Mouse (Mus musculus): ENCODE data around the gene Alox5. TPM values are rescaled to one million over a fixed set of nuclear protein-coding genes. Genes with fewer than 3 reads are reported as not detected.

Gene Alox5
- polyA plus RNA-seq, 1 experiment from 2014 or later: 0.41 TPM

- Histone ChIP-seq H3K36me3 (ENCODE audit: control insufficient read depth, insufficient read depth, low read length) (no peaks in the 10 kb centered on the region), H3K9ac (ENCODE audit: low read depth, low read length) (no peak overlapping the region), H3K9me3 (ENCODE audit: control insufficient read depth, low read length) (no peaks in the 10 kb centered on the region), H3K4me2 (replicated peaks; ENCODE audit: low read depth, low read length) (no peak overlapping the region), H3K4me3 (ENCODE audit: low read length) (no peak overlapping the region), H3K4me1 (ENCODE audit: control insufficient read depth, insufficient read depth, low read length) (no peaks in the 10 kb centered on the region), H3K27me3 (ENCODE audit: control insufficient read depth, insufficient read depth, low read length) (no peaks in the 10 kb centered on the region), H3K27ac (ENCODE audit: low read depth, low read length) (no peak overlapping the region)
- no peak for ATAC-seq (ENCODE audit: low FRiP score, low TSS enrichment)
- 89% methylated on average over 7 of the region's 7 CpGs for WGBS
Observed at GRCm38 (mm10) chr6:116422991-116423390, 38.0 kb downstream of the Alox5 start.

- Histone ChIP-seq H3K4me1 (ENCODE audit: control insufficient read depth, insufficient read depth, low read length) (no peaks in the 10 kb centered on the region), H3K9ac (ENCODE audit: low read depth, low read length) (no peak overlapping the region), H3K27ac (ENCODE audit: low read depth, low read length) (no peak overlapping the region), H3K27me3 (ENCODE audit: control insufficient read depth, insufficient read depth, low read length) (no peaks in the 10 kb centered on the region), H3K9me3 (ENCODE audit: control insufficient read depth, low read length) (no peaks in the 10 kb centered on the region), H3K4me2 (replicated peaks; ENCODE audit: low read depth, low read length) (no peak overlapping the region), H3K36me3 (ENCODE audit: control insufficient read depth, insufficient read depth, low read length) (no peaks in the 10 kb centered on the region), H3K4me3 (ENCODE audit: low read length) (no peak overlapping the region)
- 88% methylated on average over 10 of the region's 10 CpGs for WGBS
- no peak for ATAC-seq (ENCODE audit: low FRiP score, low TSS enrichment)
Observed at GRCm38 (mm10) chr6:116420271-116420670, 40.7 kb downstream of the Alox5 start.

GRCm38 (mm10) chr6:116419699-116420098 is 41.3 kb downstream of the Alox5 start:
- 62% methylated on average over 6 of the region's 6 CpGs for WGBS
- ATAC-seq (ENCODE audit: low FRiP score, low TSS enrichment): no peak
- Histone ChIP-seq H3K4me3 (ENCODE audit: low read length) (no peak overlapping the region), H3K27me3 (ENCODE audit: control insufficient read depth, insufficient read depth, low read length) (no peaks in the 10 kb centered on the region), H3K9ac (ENCODE audit: low read depth, low read length) (no peak overlapping the region), H3K36me3 (ENCODE audit: control insufficient read depth, insufficient read depth, low read length) (no peaks in the 10 kb centered on the region), H3K9me3 (ENCODE audit: control insufficient read depth, low read length) (no peaks in the 10 kb centered on the region), H3K4me1 (ENCODE audit: control insufficient read depth, insufficient read depth, low read length) (no peaks in the 10 kb centered on the region), H3K4me2 (replicated peaks; ENCODE audit: low read depth, low read length) (no peak overlapping the region), H3K27ac (ENCODE audit: low read depth, low read length) (no peak overlapping the region)

- 95% methylated on average over 1 of the region's 1 CpGs for WGBS
- Histone ChIP-seq H3K4me1 (ENCODE audit: control insufficient read depth, insufficient read depth, low read length) (no peaks in the 10 kb centered on the region), H3K9me3 (ENCODE audit: control insufficient read depth, low read length) (no peaks in the 10 kb centered on the region), H3K36me3 (ENCODE audit: control insufficient read depth, insufficient read depth, low read length) (no peaks in the 10 kb centered on the region), H3K27me3 (ENCODE audit: control insufficient read depth, insufficient read depth, low read length) (no peaks in the 10 kb centered on the region), H3K9ac (ENCODE audit: low read depth, low read length) (no peak overlapping the region), H3K4me2 (replicated peaks; ENCODE audit: low read depth, low read length) (no peak overlapping the region), H3K4me3 (ENCODE audit: low read length) (no peak overlapping the region), H3K27ac (ENCODE audit: low read depth, low read length) (no peak overlapping the region)
- no peak for ATAC-seq (ENCODE audit: low FRiP score, low TSS enrichment)
Observed at GRCm38 (mm10) chr6:116418487-116418886, 42.5 kb downstream of the Alox5 start.

- H3K27ac ChIP-seq (ENCODE audit: low read depth, low read length): no peak overlapping the region
- no peaks in the 10 kb centered on the region for H3K36me3 ChIP-seq (ENCODE audit: control insufficient read depth, insufficient read depth, low read length)
- no peak for ATAC-seq (ENCODE audit: low FRiP score, low TSS enrichment)
- H3K9me3 ChIP-seq (ENCODE audit: control insufficient read depth, low read length): no peaks in the 10 kb centered on the region
- no peaks in the 10 kb centered on the region for H3K27me3 ChIP-seq (ENCODE audit: control insufficient read depth, insufficient read depth, low read length)
- WGBS: 68% methylated on average over 6 of the region's 6 CpGs
- H3K4me2 ChIP-seq (replicated peaks; ENCODE audit: low read depth, low read length): no peak overlapping the region
- H3K9ac ChIP-seq (ENCODE audit: low read depth, low read length): no peak overlapping the region
- no peaks in the 10 kb centered on the region for H3K4me1 ChIP-seq (ENCODE audit: control insufficient read depth, insufficient read depth, low read length)
- H3K4me3 ChIP-seq (ENCODE audit: low read length): no peak overlapping the region
Observed at GRCm38 (mm10) chr6:116417518-116418315, 43.3 kb downstream of the Alox5 start.

GRCm38 (mm10) chr6:116416000-116416552 is 44.9 kb downstream of the Alox5 start:
- 93% methylated on average over 6 of the region's 6 CpGs for WGBS
- Histone ChIP-seq H3K4me3 (ENCODE audit: low read length) (no peak overlapping the region), H3K27me3 (ENCODE audit: control insufficient read depth, insufficient read depth, low read length) (no peaks in the 10 kb centered on the region), H3K27ac (ENCODE audit: low read depth, low read length) (no peak overlapping the region), H3K36me3 (ENCODE audit: control insufficient read depth, insufficient read depth, low read length) (no peaks in the 10 kb centered on the region; the same call in 1 of the 2 replicates), H3K4me2 (replicated peaks; ENCODE audit: low read depth, low read length) (no peak overlapping the region), H3K4me1 (ENCODE audit: control insufficient read depth, insufficient read depth, low read length) (no peaks in the 10 kb centered on the region), H3K9me3 (ENCODE audit: control insufficient read depth, low read length) (no peaks in the 10 kb centered on the region), H3K9ac (ENCODE audit: low read depth, low read length) (no peak overlapping the region)
- no peak for ATAC-seq (ENCODE audit: low FRiP score, low TSS enrichment)

- no peaks in the 10 kb centered on the region for H3K4me1 ChIP-seq (ENCODE audit: control insufficient read depth, insufficient read depth, low read length)
- no peak for ATAC-seq (ENCODE audit: low FRiP score, low TSS enrichment)
- no peaks in the 10 kb centered on the region; the same call in 1 of the 2 replicates for H3K36me3 ChIP-seq (ENCODE audit: control insufficient read depth, insufficient read depth, low read length)
- WGBS: 73% methylated on average over 12 of the region's 12 CpGs
- H3K9me3 ChIP-seq (ENCODE audit: control insufficient read depth, low read length): no peaks in the 10 kb centered on the region
- no peak overlapping the region for H3K27ac ChIP-seq (ENCODE audit: low read depth, low read length)
- H3K9ac ChIP-seq (ENCODE audit: low read depth, low read length): no peak overlapping the region
- H3K27me3 ChIP-seq (ENCODE audit: control insufficient read depth, insufficient read depth, low read length): no peaks in the 10 kb centered on the region
- H3K4me2 ChIP-seq (replicated peaks; ENCODE audit: low read depth, low read length): no peak overlapping the region
- no peak overlapping the region for H3K4me3 ChIP-seq (ENCODE audit: low read length)
Observed at GRCm38 (mm10) chr6:116415126-116415676, 45.8 kb downstream of the Alox5 start.

- Histone ChIP-seq H3K4me2 (replicated peaks; ENCODE audit: low read depth, low read length) (no peak overlapping the region), H3K9me3 (ENCODE audit: control insufficient read depth, low read length) (no peaks in the 10 kb centered on the region), H3K9ac (ENCODE audit: low read depth, low read length) (no peak overlapping the region), H3K27ac (ENCODE audit: low read depth, low read length) (no peak overlapping the region), H3K4me1 (ENCODE audit: control insufficient read depth, insufficient read depth, low read length) (no peaks in the 10 kb centered on the region), H3K36me3 (ENCODE audit: control insufficient read depth, insufficient read depth, low read length) (no peaks in the 10 kb centered on the region; the same call in 1 of the 2 replicates), H3K4me3 (ENCODE audit: low read length) (no peak overlapping the region), H3K27me3 (ENCODE audit: control insufficient read depth, insufficient read depth, low read length) (no peaks in the 10 kb centered on the region)
- 95% methylated on average over 14 of the region's 14 CpGs for WGBS
- no peak; the same call in 1 of the 2 replicates for ATAC-seq (ENCODE audit: low FRiP score, low TSS enrichment)
Observed at GRCm38 (mm10) chr6:116412546-116413325, 48.2 kb downstream of the Alox5 start.
